Mouse (Mus musculus) layer of hippocampus, adult 18-20 months (tissue): ENCODE results near the gene Nt5c. TPM values are rescaled to one million over a fixed set of nuclear protein-coding genes. Genes with fewer than 3 reads are reported as not detected.
"Not testable (repeated sequence)": the region's sequence is repeated elsewhere in the genome, so short reads cannot be mapped to it uniquely, and the experiment has no call there.

Source experiments
- DNase-seq, 2 experiments: peaks; one replicate each; pipeline ENCODE4 v3.0.0; 2022; ENCODE audit warnings: low spot score in 2 of 2
- total RNA-seq, 2 experiments: library from RNA; stranded (reverse); gene quantifications; 2 replicates each; pipeline ENCODE4 v1.2.3; 2021

Nt5c gene
- total RNA-seq, 2 experiments from 2014 or later = 66.5 to 66.8 TPM

GRCm38 (mm10) chr11:115511121-115511520 lies 19.5 kb upstream of the Nt5c start:
- DNase-seq = no peak

GRCm38 (mm10) chr11:115510507-115510888 lies 18.8 kb upstream of the Nt5c start:
- DNase-seq = no peak

GRCm38 (mm10) chr11:115509773-115510506 lies 18.3 kb upstream of the Nt5c start:
- DNase-seq = no peak

- DNase-seq = no peak
Measured at GRCm38 (mm10) chr11:115508061-115508460, 16.4 kb upstream of the Nt5c start.

- DNase-seq = no peak
Measured at GRCm38 (mm10) chr11:115506586-115506985, 14.9 kb upstream of the Nt5c start.

- DNase-seq = no peak
Measured at GRCm38 (mm10) chr11:115502636-115503035, 11.0 kb upstream of the Nt5c start.

- not testable (repeated sequence) for DNase-seq
Measured at GRCm38 (mm10) chr11:115496559-115496958, 4.9 kb upstream of the Nt5c start.

- no peak for DNase-seq
Measured at GRCm38 (mm10) chr11:115492387-115492786, 725 bp upstream of the Nt5c start.

- no peak for DNase-seq
Measured at GRCm38 (mm10) chr11:115490441-115491355, 964 bp downstream of the Nt5c start.

GRCm38 (mm10) chr11:115488551-115489104 lies 3.0 kb downstream of the Nt5c start:
- no peak for DNase-seq

GRCm38 (mm10) chr11:115485155-115485554 lies 6.5 kb downstream of the Nt5c start:
- no peak for DNase-seq

GRCm38 (mm10) chr11:115483726-115484125 lies 7.9 kb downstream of the Nt5c start:
- peak; percentile 66 to 92 for DNase-seq

GRCm38 (mm10) chr11:115483278-115483677 lies 8.4 kb downstream of the Nt5c start:
- no peak for DNase-seq

GRCm38 (mm10) chr11:115481553-115482259 lies 10.0 kb downstream of the Nt5c start:
- DNase-seq = peak; percentile 74 to 88

GRCm38 (mm10) chr11:115478296-115478938 lies 13.2 kb downstream of the Nt5c start:
- peak in 1 of 2 experiments; percentile 1 for DNase-seq

GRCm38 (mm10) chr11:115477388-115477787 lies 14.3 kb downstream of the Nt5c start:
- not testable (repeated sequence) for DNase-seq

- DNase-seq = not testable (repeated sequence)
Measured at GRCm38 (mm10) chr11:115476630-115477029, 15.0 kb downstream of the Nt5c start.

- no peak for DNase-seq
Measured at GRCm38 (mm10) chr11:115475758-115476237, 15.9 kb downstream of the Nt5c start.

GRCm38 (mm10) chr11:115475025-115475757 lies 16.5 kb downstream of the Nt5c start, which contains the start of gene Armc7:
TSS of gene Armc7 (plus strand) at chr11:115475667.
- peak; percentile 93 to 95 for DNase-seq
